Mouse (Mus musculus) testis, adult 2 months (tissue): ENCODE data around the gene Ncoa1.

Experiments used
- CTCF ChIP-seq: fragments of 200-500 bp; IDR thresholded peaks from 2 replicates; pipeline ENCODE4 v1.5.1; 2012; ENCODE audit warnings: low read depth, mild to moderate bottlenecking, inconsistent platforms, low read length, moderate library complexity; ENCODE audit not compliant: control insufficient read depth, insufficient read depth, insufficient replicate concordance
- POLR2A ChIP-seq: fragments of 200-500 bp; IDR thresholded peaks from 2 replicates; pipeline ENCODE4 v1.6.1; 2012; ENCODE audit warnings: low read depth, mild to moderate bottlenecking, inconsistent platforms, low read length, moderate library complexity; ENCODE audit not compliant: control insufficient read depth

DNA sequence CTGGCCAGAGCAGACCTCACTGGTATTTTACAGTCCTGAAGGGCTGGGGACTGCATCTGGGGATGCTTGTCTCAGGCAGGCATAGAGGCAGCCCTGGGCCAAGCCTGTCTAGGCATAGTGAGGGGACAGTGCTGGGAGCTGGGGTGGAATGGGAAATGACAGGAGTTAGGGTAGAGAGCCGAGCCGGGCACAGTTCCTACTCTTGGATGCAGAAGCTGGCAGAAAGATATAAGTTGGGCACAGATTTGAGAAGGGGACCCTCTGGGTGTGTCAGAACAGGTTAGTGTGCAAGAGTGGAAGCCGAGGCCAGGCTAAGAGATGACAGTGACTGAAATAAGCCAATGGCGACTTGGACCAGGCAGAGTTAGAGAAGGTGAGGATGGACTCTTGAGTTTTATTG lies 274.8 kb downstream of the Ncoa1 start:
- TF ChIP-seq POLR2A (no peak), CTCF (no peak)
